Mouse (Mus musculus) C2C12 (cell line): ENCODE results near the gene 4933412E24Rik.

Source experiments
- CEBPB ChIP-seq: IDR thresholded peaks from one replicate; pipeline ENCODE4 v1.6.1; 2011; ENCODE audit warnings: low read depth, mild to moderate bottlenecking, control low read depth, moderate library complexity
- CTCF ChIP-seq: IDR thresholded peaks from one replicate; pipeline ENCODE4 v1.5.1; 2011; ENCODE audit not compliant: control insufficient read depth, insufficient read depth, insufficient read length
- FOSL1 ChIP-seq: IDR thresholded peaks from one replicate; pipeline ENCODE4 v1.8.0; 2011; ENCODE audit warnings: mild to moderate bottlenecking, low read length; ENCODE audit not compliant: poor library complexity, insufficient read depth, severe bottlenecking
- MAX ChIP-seq: IDR thresholded peaks from one replicate; pipeline ENCODE4 v1.6.1; 2011; ENCODE audit warnings: mild to moderate bottlenecking, control low read depth
- MYOD1 ChIP-seq: IDR thresholded peaks from one replicate; pipeline ENCODE4 v1.6.1; 2011; ENCODE audit warnings: low read depth; ENCODE audit not compliant: control insufficient read depth, insufficient read length
- USF1 ChIP-seq: IDR thresholded peaks from one replicate; pipeline ENCODE4 v1.6.1; 2011; ENCODE audit warnings: low read depth, mild to moderate bottlenecking, control low read depth, moderate library complexity

- no peak for TF ChIP-seq FOSL1
- no peak for TF ChIP-seq CEBPB
- TF ChIP-seq CTCF = no peak
- no peak for TF ChIP-seq MAX
- TF ChIP-seq MYOD1 = no peak
- TF ChIP-seq USF1 = no peak
Observed at GRCm38 (mm10) chr15:60009610-60010009, 6.8 kb downstream of the 4933412E24Rik start.
